Mouse (Mus musculus): ENCODE results near the gene Abat.

DNA sequence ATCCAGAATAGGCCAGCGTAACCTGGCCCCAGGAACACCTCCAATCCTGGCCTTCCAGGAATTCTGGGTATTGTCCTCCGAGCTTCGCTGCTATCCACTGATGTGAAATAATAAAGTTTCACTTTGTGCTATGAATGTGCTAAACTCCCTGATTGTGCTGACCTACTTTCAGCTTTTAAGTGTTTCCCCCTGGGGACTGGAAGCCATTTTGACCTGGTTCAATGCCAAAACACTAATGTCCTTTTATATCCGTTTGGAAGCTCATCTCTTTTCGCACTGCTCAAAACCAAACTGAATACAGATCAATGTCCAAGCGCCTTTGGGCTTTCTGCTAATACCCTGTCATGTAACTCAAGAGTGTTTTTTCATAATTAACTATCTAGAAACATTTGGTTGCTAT is 22.2 kb downstream of the Abat start:
- TF ChIP-seq CTCF (IDR thresholded peaks at IDR 0.05; ENCODE audit: borderline replicate concordance, insufficient read depth, low read length) (no peak), POLR2A (IDR thresholded peaks at IDR 0.05; ENCODE audit: low read depth, low read length) (no peak)
